Mouse (Mus musculus): ENCODE measurements around the gene Rchy1. TPM values are rescaled to one million over a fixed set of nuclear protein-coding genes. Genes with fewer than 3 reads are reported as not detected.

The Rchy1 gene
- 101 TPM for total RNA-seq (2023)

DNA sequence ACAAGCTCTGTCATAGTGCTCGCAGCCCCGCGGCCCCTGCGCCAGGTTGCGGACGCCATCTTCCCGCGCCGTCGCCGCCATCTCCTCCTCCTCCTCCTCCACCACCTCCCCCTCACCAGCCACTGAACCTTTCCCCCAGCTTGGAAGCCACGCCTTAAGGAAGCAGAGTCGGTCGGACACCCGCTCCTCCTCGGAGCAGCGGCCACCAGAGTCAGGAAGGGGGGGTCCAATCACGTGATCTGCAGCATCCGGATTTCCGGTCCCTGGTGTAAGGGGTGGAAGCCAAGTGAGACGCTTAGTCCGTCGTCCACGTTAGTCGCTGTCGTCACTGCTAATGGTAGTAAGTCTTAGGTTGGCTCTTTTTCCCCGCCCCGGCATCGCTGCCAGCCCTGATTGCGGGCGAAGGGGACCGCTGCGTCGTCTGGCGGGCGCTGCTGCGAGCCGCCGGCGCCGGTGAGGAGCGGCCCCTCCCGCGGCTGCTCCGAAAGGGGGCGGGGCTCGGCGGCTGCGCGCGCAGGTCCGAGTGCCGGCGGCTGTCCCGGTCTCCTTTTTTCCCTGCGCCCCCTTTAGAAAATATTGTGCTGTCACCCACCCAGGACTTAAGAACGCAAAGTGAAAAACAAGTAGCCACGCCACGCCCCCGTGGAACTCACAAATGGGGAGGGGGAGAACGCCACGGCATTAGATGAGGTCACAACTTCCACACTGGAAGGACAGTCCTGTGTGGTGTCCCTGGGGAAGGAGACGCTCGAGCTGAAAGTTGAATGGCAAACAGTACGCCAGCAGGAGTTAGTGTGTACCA is at the start of gene Rchy1:
Gene Rchy1 (minus strand): TSS at position 430 of the 802 bp plus-strand sequence.

GRCm38 (mm10) chr5:91987236-91987635 is 24.4 kb upstream of the Rchy1 start, which contains the start of gene Odaph:
Gene Odaph, plus strand, starts transcription at chr5:91987475.

Other genes with a start within 250 kb of the Rchy1 start
- not detected for gene Odaph, start 24.4 kb upstream of the Rchy1 start, total RNA-seq (2023)
- 4.0 TPM for gene Cdkl2, start 80.8 kb upstream of the Rchy1 start, total RNA-seq (2023)
- gene G3bp2, start 120.7 kb upstream of the Rchy1 start, total RNA-seq (2023), result 137 TPM
- gene Uso1, start 174.9 kb upstream of the Rchy1 start, total RNA-seq (2023), result 47.8 TPM

Data from CD4-positive naive resting alpha-beta T cell, adult 76 days (primary cell).